Mouse (Mus musculus) lung, postnatal 0 days (tissue): Measurements from ENCODE around the gene Fam114a1. TPM values are rescaled to one million over a fixed set of nuclear protein-coding genes. Genes with fewer than 3 reads are reported as not detected.
A peak's percentile ranks its signal among the peaks of the same experiment; 100 is the strongest.

Experiments used
- ATAC-seq: fragments of 200-750 bp; cut with Nextera tagmentation; 2 replicates; pipeline ENCODE4 v1.8.0; 2017; ENCODE audit warnings: moderate library complexity
- DNase-seq: peaks from one replicate; pipeline ENCODE4 v3.0.0-alpha.2; 2016; ENCODE audit warnings: low spot score
- H3K27ac ChIP-seq: fragments of 300-500 bp; sonication (generic); 2 replicates; pipeline ENCODE4 v1.5.1; 2014; ENCODE audit warnings: antibody characterized with exemption, mild to moderate bottlenecking, low read length, mixed read lengths
- H3K27me3 ChIP-seq: fragments of 300-500 bp; sonication (generic); replicated peaks from 2 replicates; pipeline ENCODE4 v1.6.1; 2014; ENCODE audit warnings: low read length, mixed read lengths; ENCODE audit not compliant: insufficient read depth
- H3K36me3 ChIP-seq: fragments of 300-500 bp; sonication (generic); 2 replicates; pipeline ENCODE4 v1.6.1; 2014; ENCODE audit warnings: low read length, mixed read lengths; ENCODE audit not compliant: insufficient read depth
- H3K4me1 ChIP-seq: fragments of 300-500 bp; sonication (generic); 2 replicates; pipeline ENCODE4 v1.6.1; 2014; ENCODE audit warnings: antibody characterized with exemption, low read depth, low read length, mixed read lengths; ENCODE audit not compliant: insufficient read depth
- H3K4me2 ChIP-seq: fragments of 300-500 bp; sonication (generic); replicated peaks from 2 replicates; pipeline ENCODE4 v1.6.1; 2014; ENCODE audit warnings: low read depth, mild to moderate bottlenecking, low read length, moderate library complexity, mixed read lengths
- H3K4me3 ChIP-seq: fragments of 300-500 bp; sonication (generic); 2 replicates; pipeline ENCODE4 v1.5.1; 2014; ENCODE audit warnings: low read depth, low read length
- H3K9ac ChIP-seq: fragments of 300-500 bp; sonication (generic); replicated peaks from 2 replicates; pipeline ENCODE4 v1.6.1; 2014; ENCODE audit warnings: low read depth, mild to moderate bottlenecking
- H3K9me3 ChIP-seq: fragments of 300-500 bp; sonication (generic); 2 replicates; pipeline ENCODE4 v1.6.1; 2016; ENCODE audit warnings: low read length, mixed read lengths
- CTCF ChIP-seq: IDR thresholded peaks from 2 replicates; pipeline ENCODE4 v1.5.1; 2016; ENCODE audit warnings: antibody characterized with exemption, mild to moderate bottlenecking
- EP300 ChIP-seq: IDR thresholded peaks from 2 replicates; pipeline ENCODE4 v1.6.1; 2016; ENCODE audit warnings: antibody characterized with exemption, mild to moderate bottlenecking, control low read depth
- WGBS: fragments of 180-500 bp; shearing (Covaris S2); extraction: QIAGEN DNeasy Blood & Tissue Kit; methylation state at CpG from one replicate; pipeline ENCODE4 v1.1.7; 2014; 5-methylcytosine and 5-hydroxymethylcytosine counted together
- polyA plus RNA-seq: library from polyadenylated mRNA; unstranded; fragments of >200 nt; fragmentation: Nextera tagmentation; extraction: Ambion mirVana; gene quantifications from 2 replicates; pipeline ENCODE4 v1.2.1, GENCODE M21; 2015

Gene Fam114a1
- polyA plus RNA-seq, 1 experiment from 2014 or later: 26.3 TPM

DNA sequence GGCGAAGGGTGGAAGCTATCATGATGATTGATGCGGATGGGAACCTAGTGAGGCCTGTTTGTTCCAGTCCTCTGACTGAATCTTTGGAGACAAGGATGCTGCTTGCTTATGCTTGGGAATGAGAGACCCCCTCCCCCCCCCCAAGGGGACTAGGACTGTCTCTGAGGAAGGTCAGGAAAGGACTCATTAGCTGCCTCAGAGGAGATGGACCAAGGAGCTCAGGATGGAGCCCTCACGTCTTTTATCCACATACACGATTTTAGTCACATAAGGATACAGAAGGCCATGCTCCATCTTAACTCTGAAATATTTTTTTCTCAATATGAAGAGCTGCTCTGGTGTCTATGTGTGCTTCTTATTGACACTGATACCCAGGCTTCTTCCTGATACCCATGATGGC lies 92.4 kb downstream of the Fam114a1 start:
- no peak overlapping the region for H3K27ac ChIP-seq
- no peaks in the 10 kb centered on the region for H3K36me3 ChIP-seq
- ATAC-seq (no peak), DNase-seq (no peak)
- H3K4me2 ChIP-seq: no peak overlapping the region
- H3K4me1 ChIP-seq: 0 out of 2 replicates have a peak, but pooled peaks cover 3% of the 10 kb centered on the region
- H3K4me3 ChIP-seq: no peak overlapping the region
- H3K9me3 ChIP-seq: no peaks in the 10 kb centered on the region
- no peak overlapping the region for H3K9ac ChIP-seq
- WGBS: 83% methylated on average over 4 of the region's 4 CpGs
- no peaks in the 10 kb centered on the region for H3K27me3 ChIP-seq
- TF ChIP-seq CTCF (no peak), EP300 (no peak)

DNA sequence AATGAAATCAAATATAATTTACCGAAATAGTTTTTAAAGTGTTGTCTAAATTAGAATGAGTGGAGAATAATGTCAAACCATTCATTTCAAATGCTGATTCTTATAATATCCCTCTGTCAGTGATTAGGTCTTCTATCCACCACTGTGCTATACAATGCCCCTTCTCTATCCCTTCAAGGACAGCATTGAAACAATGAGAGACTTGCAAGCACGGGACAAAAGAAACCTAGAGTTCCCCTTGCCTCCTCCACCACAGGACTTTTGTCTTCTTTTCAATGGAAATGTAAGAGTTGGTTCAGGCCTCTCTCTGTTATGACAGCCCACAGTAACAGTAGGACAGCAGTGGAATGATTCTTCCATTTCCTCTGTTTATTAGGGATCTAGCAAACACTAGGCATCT lies 93.4 kb downstream of the Fam114a1 start:
- Histone ChIP-seq H3K4me3 (no peak overlapping the region), H3K36me3 (no peaks in the 10 kb centered on the region), H3K27ac (no peak overlapping the region), H3K4me2 (no peak overlapping the region), H3K27me3 (no peaks in the 10 kb centered on the region), H3K9me3 (no peaks in the 10 kb centered on the region), H3K9ac (no peak overlapping the region), H3K4me1 (0 out of 2 replicates have a peak, but pooled peaks cover 3% of the 10 kb centered on the region)
- ATAC-seq: no peak
- no peak for DNase-seq
- WGBS: 85% methylated on average over 2 of the region's 2 CpGs
- TF ChIP-seq CTCF (no peak), EP300 (no peak)

DNA sequence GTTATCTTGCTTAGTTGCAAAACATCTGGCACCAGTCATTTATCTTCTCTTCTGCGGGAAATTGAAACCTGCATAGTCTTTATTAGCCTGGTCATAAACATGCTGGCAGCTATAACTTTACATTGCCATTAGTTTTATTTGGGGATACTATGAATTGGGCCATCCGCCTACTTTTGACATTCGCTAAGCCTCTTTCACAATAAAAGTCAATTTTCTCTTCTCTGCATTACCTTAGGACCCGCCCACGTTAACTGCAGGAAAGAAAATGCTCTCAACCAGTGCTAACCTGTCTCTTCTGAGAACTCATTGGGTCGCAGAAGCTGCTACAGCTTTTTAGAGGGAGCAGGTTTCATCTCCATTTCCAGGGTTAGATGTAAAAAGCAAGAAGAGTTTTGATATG lies 98.3 kb downstream of the Fam114a1 start:
- no peak for ATAC-seq
- TF ChIP-seq EP300: no peak
- TF ChIP-seq CTCF: no peak
- DNase-seq: no peak
- WGBS: 86% methylated on average over 6 of the region's 6 CpGs
- Histone ChIP-seq H3K9me3 (no peaks in the 10 kb centered on the region), H3K4me3 (no peak overlapping the region), H3K27ac (no peak overlapping the region), H3K27me3 (no peaks in the 10 kb centered on the region), H3K4me1 (no peaks in the 10 kb centered on the region), H3K36me3 (no peaks in the 10 kb centered on the region), H3K9ac (no peak overlapping the region), H3K4me2 (no peak overlapping the region)

DNA sequence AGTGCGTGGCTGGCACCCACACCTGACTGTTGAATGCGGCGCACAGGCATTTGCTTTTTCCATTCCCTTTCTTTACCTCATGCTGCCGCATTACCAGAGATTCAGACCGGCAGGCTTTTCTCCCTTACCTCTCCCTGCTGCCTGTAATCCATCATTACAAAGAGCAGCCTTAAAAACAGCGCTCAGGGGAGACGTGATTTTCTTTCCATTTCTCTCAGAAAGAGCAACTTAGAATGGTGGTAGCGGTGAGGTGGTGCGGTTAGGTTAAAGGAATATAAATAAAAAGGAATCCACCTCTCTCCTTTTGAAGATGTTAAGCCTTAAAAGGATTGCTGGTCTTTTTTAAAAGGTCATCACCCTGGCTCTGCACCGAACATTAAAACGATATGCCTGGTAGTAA lies 100.0 kb downstream of the Fam114a1 start:
- H3K36me3 ChIP-seq: no peaks in the 10 kb centered on the region
- H3K9me3 ChIP-seq: no peaks in the 10 kb centered on the region
- no peak overlapping the region for H3K9ac ChIP-seq
- no peak for DNase-seq
- H3K27ac ChIP-seq: no peak overlapping the region
- 81% methylated on average over 11 of the region's 11 CpGs for WGBS
- H3K27me3 ChIP-seq: no peaks in the 10 kb centered on the region
- no peaks in the 10 kb centered on the region for H3K4me1 ChIP-seq
- no peak overlapping the region for H3K4me2 ChIP-seq
- ATAC-seq: no peak
- TF ChIP-seq EP300 (no peak), CTCF (no peak)
- no peak overlapping the region for H3K4me3 ChIP-seq

DNA sequence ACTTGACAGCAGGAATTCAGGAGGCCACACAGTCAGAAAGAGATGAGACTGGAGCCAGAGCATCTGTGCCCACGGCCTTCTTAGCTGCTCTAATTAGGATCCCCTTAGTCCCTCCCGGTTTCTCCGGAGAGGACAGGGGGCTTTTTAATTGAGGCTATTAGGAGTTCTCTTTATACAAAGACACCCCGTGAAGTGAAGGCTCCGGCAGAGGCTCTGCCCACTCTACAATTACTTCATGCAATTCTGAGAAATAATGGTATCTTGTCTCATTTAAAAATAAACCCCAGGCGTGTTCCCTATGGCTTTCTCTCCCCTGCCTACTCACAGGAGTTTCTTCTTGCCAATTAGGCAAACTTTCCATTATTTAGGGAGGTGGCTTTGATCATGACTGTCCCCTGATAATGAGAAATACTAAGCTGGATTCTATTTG lies 101.8 kb downstream of the Fam114a1 start:
- Histone ChIP-seq H3K4me2 (no peak overlapping the region), H3K36me3 (no peaks in the 10 kb centered on the region), H3K9ac (no peak overlapping the region), H3K27me3 (no peaks in the 10 kb centered on the region), H3K27ac (no peak overlapping the region), H3K9me3 (no peaks in the 10 kb centered on the region), H3K4me1 (no peaks in the 10 kb centered on the region), H3K4me3 (no peak overlapping the region)
- 72% methylated on average over 6 of the region's 6 CpGs for WGBS
- no peak for TF ChIP-seq EP300
- no peak for TF ChIP-seq CTCF
- no peak for ATAC-seq
- no peak for DNase-seq

DNA sequence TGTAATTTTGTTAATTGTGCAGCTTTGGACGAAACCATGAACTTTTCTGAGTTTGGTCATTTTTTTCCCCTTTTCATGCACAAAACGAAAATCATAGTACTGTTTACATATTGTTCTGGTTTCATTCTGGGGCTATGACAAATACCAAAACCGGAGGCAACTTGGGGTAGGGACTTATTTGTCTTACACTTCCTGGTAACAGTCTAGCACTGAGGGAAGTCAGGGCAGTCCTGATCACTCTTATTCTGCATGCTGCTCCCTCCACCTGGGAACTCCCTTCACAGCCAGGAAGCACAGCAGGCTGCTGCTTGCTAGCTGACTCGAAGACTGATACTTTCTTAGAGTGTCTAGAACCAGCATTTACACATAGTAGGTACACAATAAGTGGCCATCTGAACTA lies 103.4 kb downstream of the Fam114a1 start:
- Histone ChIP-seq H3K27ac (no peak overlapping the region), H3K4me1 (no peaks in the 10 kb centered on the region), H3K9ac (no peak overlapping the region), H3K27me3 (no peaks in the 10 kb centered on the region), H3K9me3 (no peaks in the 10 kb centered on the region), H3K4me3 (no peak overlapping the region), H3K36me3 (no peaks in the 10 kb centered on the region), H3K4me2 (no peak overlapping the region)
- 53% methylated on average over 4 of the region's 4 CpGs for WGBS
- TF ChIP-seq EP300 (no peak), CTCF (no peak)
- no peak for ATAC-seq
- no peak for DNase-seq

DNA sequence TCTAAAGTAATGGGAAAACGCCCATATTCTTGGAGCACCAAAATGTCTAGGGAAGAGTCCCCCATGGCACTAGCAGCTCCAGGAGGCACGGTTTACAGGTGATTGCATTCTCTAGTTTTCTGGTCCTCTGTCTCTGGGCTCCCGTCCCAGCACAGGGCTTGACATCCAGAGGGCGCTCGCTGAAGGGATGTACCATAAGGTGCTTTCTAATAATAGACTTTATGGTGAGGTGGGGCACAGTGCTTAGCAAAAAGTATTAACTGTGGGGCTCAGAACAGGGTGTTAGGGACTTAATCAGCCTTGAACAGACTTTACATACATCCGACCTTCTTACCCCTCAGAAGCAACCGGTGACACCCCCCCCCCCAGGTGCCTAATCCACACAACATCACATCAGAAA lies 104.8 kb downstream of the Fam114a1 start:
- Histone ChIP-seq H3K4me3 (no peak overlapping the region), H3K9ac (no peak overlapping the region), H3K27me3 (no peaks in the 10 kb centered on the region), H3K27ac (no peak overlapping the region), H3K36me3 (no peaks in the 10 kb centered on the region), H3K4me2 (no peak overlapping the region), H3K9me3 (no peaks in the 10 kb centered on the region), H3K4me1 (no peaks in the 10 kb centered on the region)
- ATAC-seq: no peak
- WGBS: 62% methylated on average over 7 of the region's 7 CpGs
- no peak for TF ChIP-seq EP300
- peak; percentile 48 for TF ChIP-seq CTCF
- DNase-seq: no peak
